In genomic region chr13:43183248-43184055, GRCm38 (mm10) we compare ENCODE assay signal across 8 mouse cellular contexts. TPM values are rescaled to one million over a fixed set of nuclear protein-coding genes. Genes with fewer than 3 reads are reported as not detected.
A peak's percentile ranks its signal among the peaks of the same experiment; 100 is the strongest.
DNase-seq lines count a peak whose midpoint lies in the region; ATAC-seq lines count a peak whose summit lies in the region.

No protein-coding gene starts in this region.

- peak overlapping the region; percentile 42 for H3K4me2 ChIP-seq in kidney, embryonic 14.5 days (replicated peaks; ENCODE audit: low read depth, low read length)
- H3K4me2 ChIP-seq in hindbrain, embryonic 14.5 days (replicated peaks), result peak overlapping the region; percentile 51
- H3K4me2 ChIP-seq in midbrain, embryonic 16.5 days (ENCODE audit: low read length), result peak overlapping the region; percentile 49

- no peak for DNase-seq in kidney, adult 8-10 months
- DNase-seq in hindbrain, embryonic 14.5 days (ENCODE audit: low spot score), result no peak
- no peak for DNase-seq in T-cell, adult 2 months (ENCODE audit: low spot score)
- no peak for DNase-seq in cerebellum, adult 11-12 months

- H3K27me3 ChIP-seq in kidney, embryonic 14.5 days (ENCODE audit: control insufficient read depth, insufficient read depth, low read length), result no peaks in the 10 kb centered on the region
- no peaks in the 10 kb centered on the region for H3K27me3 ChIP-seq in hindbrain, embryonic 14.5 days (ENCODE audit: control insufficient read depth, insufficient read depth, low read length)
- H3K27me3 ChIP-seq in midbrain, embryonic 16.5 days (ENCODE audit: control insufficient read depth, insufficient read depth, low read depth, low read length), result no peaks in the 10 kb centered on the region

- no peaks in the 10 kb centered on the region for H3K36me3 ChIP-seq in kidney, embryonic 14.5 days (ENCODE audit: control insufficient read depth, insufficient read depth, low read length)
- no peaks in the 10 kb centered on the region for H3K36me3 ChIP-seq in hindbrain, embryonic 14.5 days (replicated peaks; ENCODE audit: control insufficient read depth, insufficient read depth)
- H3K36me3 ChIP-seq in midbrain, embryonic 16.5 days (ENCODE audit: control insufficient read depth, insufficient read depth, low read length), result no peaks in the 10 kb centered on the region

- H3K4me1 ChIP-seq in kidney, embryonic 14.5 days (ENCODE audit: control insufficient read depth, insufficient read depth, low read length), result no peaks in the 10 kb centered on the region
- no peaks in the 10 kb centered on the region; the same call in 1 of the 2 replicates for H3K4me1 ChIP-seq in hindbrain, embryonic 14.5 days (replicated peaks; ENCODE audit: control insufficient read depth, insufficient read depth, low read length)
- peaks cover 12% of the 10 kb centered on the region for H3K4me1 ChIP-seq in midbrain, embryonic 16.5 days (ENCODE audit: control insufficient read depth, insufficient read depth, low read length)

- peak overlapping the region; percentile 24; the same call in 1 of the 2 replicates for H3K4me3 ChIP-seq in kidney, embryonic 14.5 days (ENCODE audit: low read length)
- H3K4me3 ChIP-seq in hindbrain, embryonic 14.5 days (replicated peaks; ENCODE audit: low read length), result peak overlapping the region; percentile 18
- peak overlapping the region; percentile 21 for H3K4me3 ChIP-seq in midbrain, embryonic 16.5 days (ENCODE audit: low read depth, low read length)

- no peaks in the 10 kb centered on the region for H3K9me3 ChIP-seq in kidney, embryonic 14.5 days (ENCODE audit: control insufficient read depth, low read length)
- 0 out of 2 replicates have a peak, but pooled peaks cover 4% of the 10 kb centered on the region for H3K9me3 ChIP-seq in hindbrain, embryonic 14.5 days (ENCODE audit: control insufficient read depth, low read length)
- H3K9me3 ChIP-seq in midbrain, embryonic 16.5 days (replicated peaks; ENCODE audit: control insufficient read depth, low read length, poor library complexity, severe bottlenecking), result no peaks in the 10 kb centered on the region

- ATAC-seq in kidney, embryonic 14.5 days (ENCODE audit: low FRiP score, low TSS enrichment), result peak; percentile 61; the same call in 1 of the 2 replicates
- peak; percentile 43 for ATAC-seq in activated CD4-positive, CD25-positive, alpha-beta regulatory T cell, adult 4 months
- peak; percentile 62 for ATAC-seq in hindbrain, embryonic 14.5 days (ENCODE audit: low FRiP score)
- ATAC-seq in midbrain, embryonic 16.5 days, result peak; percentile 72
- no peak for ATAC-seq in erythroblast, adult 5-6 weeks (replicated peaks; ENCODE audit: low FRiP score, poor library complexity, severe bottlenecking)

- H3K9ac ChIP-seq in kidney, embryonic 14.5 days (ENCODE audit: low read depth, low read length), result no peak overlapping the region
- H3K9ac ChIP-seq in hindbrain, embryonic 14.5 days, result no peak overlapping the region
- H3K9ac ChIP-seq in midbrain, embryonic 16.5 days (ENCODE audit: low read depth, low read length), result no peak overlapping the region

- WGBS in kidney, embryonic 14.5 days, result 54% methylated on average over 8 of the region's 8 CpGs
- WGBS in hindbrain, embryonic 14.5 days, result 61% methylated on average over 8 of the region's 8 CpGs
- WGBS in midbrain, embryonic 16.5 days, result 39% methylated on average over 8 of the region's 8 CpGs

- no peak overlapping the region for H3K27ac ChIP-seq in kidney, embryonic 14.5 days (ENCODE audit: low read depth, low read length)
- no peak overlapping the region for H3K27ac ChIP-seq in hindbrain, embryonic 14.5 days
- H3K27ac ChIP-seq in midbrain, embryonic 16.5 days (ENCODE audit: low read length), result no peak overlapping the region

RNA-seq across cellular contexts. Expression of gene Tbc1d7, which starts 12.2 kb away (rescaled TPM):
- polyA plus RNA-seq in kidney, embryonic 14.5 days (2014; fragmentation: Nextera tagmentation; extraction: Ambion mirVana), result 61.1 and 64.8 TPM in 2 replicates
- polyA plus RNA-seq in activated CD4-positive, CD25-positive, alpha-beta regulatory T cell, adult 4 months (2017; shearing (Covaris generic)), result 10 to 100 TPM; 14.1 to 14.3 TPM
- 82.5 and 91.4 TPM in 2 replicates for polyA plus RNA-seq in hindbrain, embryonic 14.5 days (2014; fragmentation: Nextera tagmentation; extraction: Ambion mirVana)
- 84.0 and 91.8 TPM in 2 replicates for polyA plus RNA-seq in midbrain, embryonic 16.5 days (2015; fragmentation: Nextera tagmentation; extraction: Ambion mirVana)
- 6.5 and 10.0 TPM in 2 replicates for total RNA-seq in erythroblast, adult 5-6 weeks (2015; ENCODE audit: low replicate concordance)
- 4.7 and 6.7 TPM in 2 replicates for total RNA-seq in erythroblast, adult 5-6 weeks (2017; ENCODE audit: low replicate concordance)
